Mouse (Mus musculus): ENCODE data around the gene Nek3.

- no peak for TF ChIP-seq CTCF (IDR thresholded peaks at IDR 0.05; ENCODE audit: low read depth)
- no peak for TF ChIP-seq EP300 (IDR thresholded peaks at IDR 0.05; ENCODE audit: low read depth)
These were observed 19.5 kb upstream of the Nek3 start, which contains the start of gene Ckap2 for GRCm38 (mm10) chr8:22185431-22186397.
